Mouse (Mus musculus) kidney, embryonic 15.5 days (tissue): ENCODE results near the gene Cep164. TPM values are rescaled to one million over a fixed set of nuclear protein-coding genes. Genes with fewer than 3 reads are reported as not detected.
"Not testable (repeated sequence)": the region's sequence is repeated elsewhere in the genome, so short reads cannot be mapped to it uniquely, and the experiment has no call there.

ENCODE experiments used
- ATAC-seq: fragments of 200-750 bp; cut with Nextera tagmentation; replicated peaks from 2 replicates; pipeline ENCODE4 v1.8.0; 2017; ENCODE audit warnings: moderate TSS enrichment; ENCODE audit not compliant: low FRiP score
- H3K27ac ChIP-seq: fragments of 300-500 bp; sonication (generic); 2 replicates; pipeline ENCODE4 v1.5.1; 2015; ENCODE audit warnings: mild to moderate bottlenecking, inconsistent platforms
- H3K27me3 ChIP-seq: fragments of 300-500 bp; sonication (generic); 2 replicates; pipeline ENCODE4 v1.6.1; 2015; ENCODE audit warnings: inconsistent platforms
- H3K36me3 ChIP-seq: fragments of 300-500 bp; sonication (generic); 2 replicates; pipeline ENCODE4 v1.6.1; 2015; ENCODE audit warnings: inconsistent platforms
- H3K4me1 ChIP-seq: fragments of 300-500 bp; sonication (generic); 2 replicates; pipeline ENCODE4 v1.6.1; 2015; ENCODE audit warnings: inconsistent platforms
- H3K4me2 ChIP-seq: fragments of 300-500 bp; sonication (generic); 2 replicates; pipeline ENCODE4 v1.6.1; 2015; ENCODE audit warnings: moderate library complexity, mild to moderate bottlenecking, inconsistent platforms
- H3K4me3 ChIP-seq: fragments of 300-500 bp; sonication (generic); replicated peaks from 2 replicates; pipeline ENCODE4 v1.5.1; 2015; ENCODE audit warnings: mild to moderate bottlenecking, inconsistent platforms
- H3K9ac ChIP-seq: fragments of 300-500 bp; sonication (generic); 2 replicates; pipeline ENCODE4 v1.6.1; 2015; ENCODE audit warnings: mild to moderate bottlenecking, inconsistent platforms
- H3K9me3 ChIP-seq: fragments of 300-500 bp; sonication (generic); replicated peaks from 2 replicates; pipeline ENCODE4 v1.6.1; 2016; ENCODE audit warnings: inconsistent platforms
- WGBS: fragments of 180-500 bp; shearing (Covaris S2); methylation state at CpG from one replicate; pipeline ENCODE4 v1.1.7; 2015; ENCODE audit warnings: mixed read lengths; 5-methylcytosine and 5-hydroxymethylcytosine counted together
- polyA plus RNA-seq: library from polyadenylated mRNA; unstranded; fragments of >200 nt; fragmentation: Nextera tagmentation; extraction: Ambion mirVana; gene quantifications from 2 replicates; pipeline ENCODE4 v1.2.1, GENCODE M21; 2015

Cep164 gene
- polyA plus RNA-seq, 1 experiment from 2014 or later, result 30.6 TPM

DNA sequence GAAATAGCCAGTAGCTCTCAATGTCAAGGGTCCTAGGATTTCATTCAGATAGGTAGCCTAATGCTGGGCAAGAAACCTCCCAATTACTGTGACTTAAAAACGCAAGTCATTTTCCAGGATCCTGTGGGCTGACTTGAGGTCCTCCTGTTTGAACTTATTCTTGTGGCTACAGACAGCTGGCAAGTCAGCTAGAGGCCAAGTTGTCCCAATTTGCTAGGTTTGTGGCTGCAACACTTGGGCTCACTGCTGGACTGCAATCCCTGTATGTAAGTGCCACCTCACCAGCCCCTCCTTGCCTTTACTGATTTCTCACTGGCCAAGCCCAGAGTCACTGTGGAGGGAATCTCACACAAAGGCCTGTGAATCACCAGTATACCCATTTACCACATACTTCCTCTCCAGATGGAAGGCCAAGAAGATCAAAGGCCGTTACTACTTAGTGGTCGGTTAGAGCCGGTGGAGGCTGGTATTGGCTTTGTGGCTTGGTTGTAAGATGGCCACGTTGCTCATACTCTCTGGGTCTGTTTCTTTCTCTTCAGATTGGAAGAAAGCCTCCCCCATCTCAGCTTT is 18.5 kb upstream of the Cep164 start:
- Histone ChIP-seq H3K4me3 (no peak overlapping the region), H3K9me3 (no peaks in the 10 kb centered on the region), H3K9ac (no peak overlapping the region), H3K36me3 (no peaks in the 10 kb centered on the region), H3K27me3 (no peaks in the 10 kb centered on the region), H3K4me2 (no peak overlapping the region), H3K4me1 (peaks cover 48% of the 10 kb centered on the region), H3K27ac (no peak overlapping the region)
- WGBS, result 60% methylated on average over 5 of the region's 5 CpGs
- no peak for ATAC-seq

GRCm38 (mm10) chr9:45846176-45846575 is 17.7 kb upstream of the Cep164 start:
- not testable (repeated sequence) for ATAC-seq, H3K9me3 ChIP-seq, H3K4me2 ChIP-seq, H3K4me3 ChIP-seq, H3K27me3 ChIP-seq, H3K27ac ChIP-seq, H3K36me3 ChIP-seq, H3K9ac ChIP-seq
- H3K4me1 ChIP-seq, result peaks cover 52% of the 10 kb centered on the region
- 64% methylated on average over 2 of the region's 2 CpGs for WGBS

- WGBS, result 85% methylated on average over 3 of the region's 3 CpGs
- Histone ChIP-seq H3K9me3 (no peaks in the 10 kb centered on the region), H3K9ac (no peak overlapping the region), H3K36me3 (no peaks in the 10 kb centered on the region), H3K4me2 (no peak overlapping the region), H3K4me3 (no peak overlapping the region), H3K27me3 (no peaks in the 10 kb centered on the region), H3K27ac (no peak overlapping the region), H3K4me1 (peaks cover 52% of the 10 kb centered on the region)
- no peak for ATAC-seq
Observed at GRCm38 (mm10) chr9:45845541-45845940, 17.1 kb upstream of the Cep164 start.

GRCm38 (mm10) chr9:45843780-45844179 is 15.3 kb upstream of the Cep164 start:
- H3K27ac ChIP-seq, result no peak overlapping the region
- no peaks in the 10 kb centered on the region for H3K36me3 ChIP-seq
- no peaks in the 10 kb centered on the region for H3K27me3 ChIP-seq
- H3K9me3 ChIP-seq, result no peaks in the 10 kb centered on the region
- no peak overlapping the region for H3K4me3 ChIP-seq
- H3K9ac ChIP-seq, result no peak overlapping the region
- ATAC-seq, result no peak
- WGBS, result 51% methylated on average over 1 of the region's 1 CpGs
- no peak overlapping the region for H3K4me2 ChIP-seq
- H3K4me1 ChIP-seq, result peaks cover 50% of the 10 kb centered on the region

DNA sequence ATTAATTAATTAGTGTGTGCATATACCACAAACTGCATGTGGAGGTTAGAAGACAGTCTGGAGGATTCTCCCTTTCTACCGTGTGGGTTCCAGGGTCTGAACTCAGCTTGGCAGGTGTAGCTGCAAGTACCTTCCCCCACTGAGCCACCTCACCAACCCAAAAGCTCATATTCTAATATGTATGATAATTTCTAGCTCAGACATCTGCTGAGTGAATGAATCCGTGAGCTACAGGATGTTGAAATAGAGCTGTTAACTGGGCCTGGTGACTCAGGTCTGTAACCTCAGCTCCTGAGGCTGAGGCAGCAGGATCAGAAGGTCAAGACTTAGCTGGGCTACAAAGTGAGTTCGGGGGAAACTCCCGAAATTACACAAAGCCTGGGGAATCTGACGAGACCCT is 14.5 kb upstream of the Cep164 start:
- Histone ChIP-seq H3K4me1 (peaks cover 45% of the 10 kb centered on the region), H3K27ac (no peak overlapping the region), H3K9ac (no peak overlapping the region), H3K4me3 (no peak overlapping the region), H3K27me3 (no peaks in the 10 kb centered on the region), H3K9me3 (no peaks in the 10 kb centered on the region), H3K36me3 (no peaks in the 10 kb centered on the region), H3K4me2 (no peak overlapping the region)
- ATAC-seq, result no peak
- WGBS, result 57% methylated on average over 5 of the region's 5 CpGs

- no peaks in the 10 kb centered on the region for H3K36me3 ChIP-seq
- no peaks in the 10 kb centered on the region for H3K27me3 ChIP-seq
- peak overlapping the region; percentile 91; the same call in 1 of the 2 replicates for H3K4me2 ChIP-seq
- no peak overlapping the region for H3K4me3 ChIP-seq
- no peak for ATAC-seq
- no peaks in the 10 kb centered on the region for H3K9me3 ChIP-seq
- H3K9ac ChIP-seq, result no peak overlapping the region
- H3K27ac ChIP-seq, result no peak overlapping the region
- peaks cover 43% of the 10 kb centered on the region for H3K4me1 ChIP-seq
- WGBS, result 78% methylated on average over 6 of the region's 6 CpGs
Observed at GRCm38 (mm10) chr9:45841458-45841857, 13.0 kb upstream of the Cep164 start.

- 38% methylated on average over 5 of the region's 5 CpGs for WGBS
- Histone ChIP-seq H3K27ac (peak overlapping the region; percentile 29; the same call in 1 of the 2 replicates), H3K4me3 (peak overlapping the region; percentile 87), H3K27me3 (no peaks in the 10 kb centered on the region), H3K4me2 (peak overlapping the region; percentile 91), H3K36me3 (no peaks in the 10 kb centered on the region), H3K9ac (peak overlapping the region; percentile 79; the same call in 1 of the 2 replicates), H3K4me1 (peaks cover 43% of the 10 kb centered on the region), H3K9me3 (no peaks in the 10 kb centered on the region)
- ATAC-seq, result 0 out of 2 replicates have a peak, but pooled peaks have one; percentile 10
Observed at GRCm38 (mm10) chr9:45840331-45840730, 11.8 kb upstream of the Cep164 start.

DNA sequence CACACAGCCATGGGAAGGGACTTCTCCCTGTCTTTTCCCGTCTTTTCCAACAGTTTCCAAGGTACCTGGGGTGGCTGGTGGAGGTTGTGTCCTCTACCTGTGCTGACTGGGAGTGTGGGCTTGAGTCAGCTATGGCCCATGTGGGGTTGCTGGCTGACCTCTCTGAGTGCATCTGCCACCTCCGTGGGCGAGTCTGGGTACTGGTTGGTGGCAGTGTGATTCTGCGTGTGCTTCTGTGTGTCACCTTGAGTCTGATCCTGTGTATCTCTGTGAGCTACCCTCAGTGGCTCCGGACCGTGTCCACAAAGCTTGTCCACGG is 11.4 kb upstream of the Cep164 start:
- Histone ChIP-seq H3K4me2 (peak overlapping the region; percentile 91), H3K27me3 (no peaks in the 10 kb centered on the region), H3K4me3 (peak overlapping the region; percentile 87), H3K27ac (0 out of 2 replicates have a peak overlapping the region, but pooled peaks have one; percentile 29), H3K9me3 (no peaks in the 10 kb centered on the region), H3K36me3 (no peaks in the 10 kb centered on the region), H3K9ac (peak overlapping the region; percentile 79; the same call in 1 of the 2 replicates), H3K4me1 (peaks cover 43% of the 10 kb centered on the region)
- 0 out of 2 replicates have a peak, but pooled peaks have one; percentile 9 for ATAC-seq
- 51% methylated on average over 7 of the region's 7 CpGs for WGBS

- no peaks in the 10 kb centered on the region for H3K9me3 ChIP-seq
- peak overlapping the region; percentile 91 for H3K4me2 ChIP-seq
- H3K4me1 ChIP-seq, result peaks cover 43% of the 10 kb centered on the region
- peak; percentile 41 for ATAC-seq
- H3K4me3 ChIP-seq, result peak overlapping the region; percentile 87
- H3K9ac ChIP-seq, result peak overlapping the region; percentile 79
- H3K36me3 ChIP-seq, result no peaks in the 10 kb centered on the region
- WGBS, result 7% methylated on average over 17 of the region's 17 CpGs
- H3K27me3 ChIP-seq, result no peaks in the 10 kb centered on the region
- H3K27ac ChIP-seq, result peak overlapping the region; percentile 74; the same call in 1 of the 2 replicates
Observed at GRCm38 (mm10) chr9:45839139-45839981, 10.9 kb upstream of the Cep164 start.

DNA sequence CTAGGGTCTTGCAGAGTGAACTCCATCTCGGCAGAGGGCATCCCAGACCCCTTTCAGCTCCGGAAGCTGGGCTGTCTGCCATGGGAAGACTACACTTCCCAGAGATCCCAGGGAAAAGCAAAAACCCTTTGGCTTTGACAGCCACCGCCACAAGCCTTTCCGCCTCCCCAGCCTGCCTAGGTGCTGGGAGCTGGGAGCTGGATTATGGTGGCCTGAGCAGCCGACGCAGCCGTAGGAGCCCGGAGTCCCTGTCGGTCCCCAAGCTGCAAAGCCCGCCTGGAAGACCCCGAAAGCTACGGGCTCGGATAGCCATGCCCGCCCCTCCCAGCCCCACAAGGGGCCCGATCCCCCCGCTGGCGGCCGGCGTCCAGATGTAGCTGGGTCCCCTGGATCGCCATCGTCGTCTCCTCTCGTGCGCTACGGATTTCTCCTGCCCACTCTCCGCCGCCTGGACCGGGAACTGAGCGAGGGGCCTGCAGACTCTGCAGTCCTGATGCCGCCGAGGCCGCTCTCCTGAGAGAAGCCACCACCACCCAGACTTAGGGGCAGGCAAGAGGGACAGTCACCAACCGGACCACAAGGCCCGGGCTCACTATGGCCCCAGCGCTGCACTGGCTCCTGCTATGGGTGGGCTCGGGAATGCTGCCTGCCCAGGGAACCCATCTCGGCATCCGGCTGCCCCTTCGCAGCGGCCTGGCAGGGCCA is 10.1 kb upstream of the Cep164 start, which contains the start of gene Bace1:
Gene Bace1 (plus strand): TSS at position 147 of the 705 bp plus-strand sequence.
- H3K4me2 ChIP-seq, result peak within 1 kb of the TSS; percentile 91
- H3K9me3 ChIP-seq, result no peaks in the 10 kb centered on the region
- WGBS, result under 1% methylated on average over 39 of the region's 40 CpGs
- ATAC-seq, result peak; percentile 81
- peak within 1 kb of the TSS; percentile 79 for H3K9ac ChIP-seq
- H3K36me3 ChIP-seq, result no peaks in the 10 kb centered on the region
- peak within 1 kb of the TSS; percentile 74 for H3K27ac ChIP-seq
- H3K4me3 ChIP-seq, result peak within 1 kb of the TSS; percentile 87
- H3K27me3 ChIP-seq, result no peaks in the 10 kb centered on the region
- H3K4me1 ChIP-seq, result peaks cover 38% of the 10 kb centered on the region

GRCm38 (mm10) chr9:45838069-45838433 is 9.6 kb upstream of the Cep164 start:
- Histone ChIP-seq H3K9me3 (no peaks in the 10 kb centered on the region), H3K4me2 (peak overlapping the region; percentile 91), H3K27me3 (no peaks in the 10 kb centered on the region), H3K4me3 (peak overlapping the region; percentile 87), H3K27ac (no peak overlapping the region), H3K9ac (no peak overlapping the region), H3K4me1 (peaks cover 34% of the 10 kb centered on the region), H3K36me3 (no peaks in the 10 kb centered on the region)
- WGBS, result 16% methylated on average over 4 of the region's 4 CpGs
- ATAC-seq, result peak; percentile 55; the same call in 1 of the 2 replicates

DNA sequence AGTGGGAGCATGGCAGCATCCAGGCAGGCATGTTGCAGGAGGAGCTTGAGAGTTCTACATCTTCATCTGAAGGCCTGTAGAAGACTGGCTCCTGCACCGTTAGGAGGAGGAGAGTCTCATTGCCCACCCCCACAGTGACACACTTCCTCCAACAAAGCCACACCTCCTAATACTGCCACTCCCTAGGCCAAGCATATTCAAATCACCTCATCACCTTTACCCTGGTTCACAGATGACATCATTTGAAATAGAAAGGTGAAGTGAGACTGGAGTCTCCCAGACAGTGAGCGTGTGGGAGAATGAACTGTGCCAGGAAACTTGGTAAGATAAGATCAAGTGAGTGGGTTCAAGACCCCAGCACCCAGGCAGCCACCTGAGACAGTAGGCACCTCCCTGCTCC is 5.0 kb upstream of the Cep164 start:
- H3K9me3 ChIP-seq, result peaks cover 5% of the 10 kb centered on the region
- H3K4me2 ChIP-seq, result no peak overlapping the region
- peaks cover 6% of the 10 kb centered on the region for H3K4me1 ChIP-seq
- H3K4me3 ChIP-seq, result no peak overlapping the region
- no peaks in the 10 kb centered on the region for H3K36me3 ChIP-seq
- H3K27ac ChIP-seq, result no peak overlapping the region
- 93% methylated on average over 2 of the region's 2 CpGs for WGBS
- H3K9ac ChIP-seq, result no peak overlapping the region
- no peak for ATAC-seq
- H3K27me3 ChIP-seq, result no peaks in the 10 kb centered on the region
